Mouse (Mus musculus): ENCODE measurements around the gene Myo9a. TPM values are rescaled to one million over a fixed set of nuclear protein-coding genes. Genes with fewer than 3 reads are reported as not detected.
A peak's percentile ranks its signal among the peaks of the same experiment; 100 is the strongest.
"Not testable (repeated sequence)": the region's sequence is repeated elsewhere in the genome, so short reads cannot be mapped to it uniquely, and the experiment has no call there.

The Myo9a gene
- polyA plus RNA-seq, 1 experiment: 0.37 TPM

DNA sequence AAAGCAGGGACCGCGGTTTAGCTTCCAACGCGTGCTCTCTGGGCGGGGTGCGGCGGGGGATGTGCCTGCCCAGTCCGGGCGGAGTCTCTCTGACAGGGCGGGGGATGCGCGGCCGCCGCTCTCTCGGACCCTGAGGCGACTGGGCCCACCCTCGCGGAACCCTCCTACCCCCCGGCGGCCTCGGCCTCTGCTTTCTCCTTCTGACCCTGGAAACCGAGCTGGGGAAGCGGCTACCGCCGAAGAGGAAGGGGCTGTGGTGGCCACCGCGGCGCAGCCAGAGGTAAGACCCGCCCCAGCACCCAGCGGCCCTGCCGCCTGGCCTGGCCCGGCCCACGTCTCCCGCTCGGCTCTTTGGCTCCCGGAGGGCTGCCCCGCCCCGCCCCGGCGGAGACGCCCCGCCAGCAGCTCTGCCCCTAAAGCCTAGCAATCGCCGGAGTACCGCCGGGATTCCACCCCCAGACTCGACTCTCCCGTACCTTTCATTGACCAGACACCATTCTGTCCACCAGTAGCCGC, 428 bp downstream of the Myo9a start:
- TF ChIP-seq POLR2A (IDR thresholded peaks at IDR 0.05; ENCODE audit: low read depth, low read length): no peak; the same call in 1 of the 2 replicates
- TF ChIP-seq CTCF (IDR thresholded peaks at IDR 0.05; ENCODE audit: extremely low read depth, insufficient read length, insufficient replicate concordance, low read depth, low read length): 0 out of 2 replicates have a peak, but pooled peaks have one; percentile 4
- peak overlapping the region; percentile 92 for H3K4me3 ChIP-seq (ENCODE audit: low read depth, low read length)
- H3K36me3 ChIP-seq (ENCODE audit: control insufficient read depth, insufficient read depth, low read length): no peaks in the 10 kb centered on the region
- H3K27me3 ChIP-seq (ENCODE audit: control insufficient read depth, insufficient read depth, low read length): no peaks in the 10 kb centered on the region
- H3K4me1 ChIP-seq (ENCODE audit: control insufficient read depth, insufficient read depth, insufficient read length, low read length): peaks cover 5% of the 10 kb centered on the region; the same call in 1 of the 2 replicates
- H3K27ac ChIP-seq (ENCODE audit: insufficient read depth, low read depth, low read length): peak overlapping the region; percentile 89
- under 1% methylated on average over 45 of the region's 49 CpGs for WGBS

GRCm38 (mm10) chr9:59751966-59752365, 1.3 kb downstream of the Myo9a start:
- Histone ChIP-seq H3K4me1 (ENCODE audit: control insufficient read depth, insufficient read depth, insufficient read length, low read length) (peaks cover 5% of the 10 kb centered on the region; the same call in 1 of the 2 replicates), H3K4me3 (ENCODE audit: low read depth, low read length) (peak overlapping the region; percentile 92), H3K36me3 (ENCODE audit: control insufficient read depth, insufficient read depth, low read length) (no peaks in the 10 kb centered on the region), H3K27me3 (ENCODE audit: control insufficient read depth, insufficient read depth, low read length) (no peaks in the 10 kb centered on the region), H3K27ac (ENCODE audit: insufficient read depth, low read depth, low read length) (no peak overlapping the region; the same call in 1 of the 2 replicates)
- 1% methylated on average over 2 of the region's 2 CpGs for WGBS
- TF ChIP-seq CTCF (IDR thresholded peaks at IDR 0.05; ENCODE audit: extremely low read depth, insufficient read length, insufficient replicate concordance, low read depth, low read length) (0 out of 2 replicates have a peak, but pooled peaks have one; percentile 0), POLR2A (IDR thresholded peaks at IDR 0.05; ENCODE audit: low read depth, low read length) (no peak)

- Histone ChIP-seq H3K36me3 (ENCODE audit: control insufficient read depth, insufficient read depth, low read length) (no peaks in the 10 kb centered on the region), H3K27ac (ENCODE audit: insufficient read depth, low read depth, low read length) (no peak overlapping the region), H3K4me3 (ENCODE audit: low read depth, low read length) (no peak overlapping the region), H3K4me1 (ENCODE audit: control insufficient read depth, insufficient read depth, insufficient read length, low read length) (0 out of 2 replicates have a peak, but pooled peaks cover 2% of the 10 kb centered on the region), H3K27me3 (ENCODE audit: control insufficient read depth, insufficient read depth, low read length) (no peaks in the 10 kb centered on the region)
- TF ChIP-seq CTCF (IDR thresholded peaks at IDR 0.05; ENCODE audit: extremely low read depth, insufficient read length, insufficient replicate concordance, low read depth, low read length) (no peak), POLR2A (IDR thresholded peaks at IDR 0.05; ENCODE audit: low read depth, low read length) (no peak)
- 68% methylated on average over 2 of the region's 2 CpGs for WGBS
Measured at GRCm38 (mm10) chr9:59755199-59755598, 4.5 kb downstream of the Myo9a start.

DNA sequence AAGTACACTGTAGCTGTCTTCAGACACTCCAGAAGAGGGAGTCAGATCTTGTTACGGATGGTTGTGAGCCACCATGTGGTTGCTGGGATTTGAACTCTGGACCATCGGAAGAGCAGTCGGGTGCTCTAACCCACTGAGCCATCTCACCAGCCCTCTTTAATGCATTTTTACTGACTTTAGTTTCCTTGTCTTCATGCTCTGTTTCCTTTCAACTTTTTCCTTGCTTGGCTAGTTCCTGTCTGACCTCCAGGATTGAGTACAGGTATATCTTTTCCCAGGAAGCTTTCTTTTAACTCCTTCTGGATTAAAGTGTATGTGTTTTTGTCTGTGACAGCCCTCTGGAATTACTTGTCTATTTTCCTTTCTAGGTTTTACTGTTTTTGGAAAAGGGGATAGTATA, 6.3 kb downstream of the Myo9a start:
- not testable (repeated sequence) for H3K36me3 ChIP-seq (ENCODE audit: control insufficient read depth, insufficient read depth, low read length); H3K27ac ChIP-seq (ENCODE audit: insufficient read depth, low read depth, low read length); H3K27me3 ChIP-seq (ENCODE audit: control insufficient read depth, insufficient read depth, low read length); H3K4me3 ChIP-seq (ENCODE audit: low read depth, low read length); H3K4me1 ChIP-seq (ENCODE audit: control insufficient read depth, insufficient read depth, insufficient read length, low read length)
- 92% methylated on average over 3 of the region's 3 CpGs for WGBS

DNA sequence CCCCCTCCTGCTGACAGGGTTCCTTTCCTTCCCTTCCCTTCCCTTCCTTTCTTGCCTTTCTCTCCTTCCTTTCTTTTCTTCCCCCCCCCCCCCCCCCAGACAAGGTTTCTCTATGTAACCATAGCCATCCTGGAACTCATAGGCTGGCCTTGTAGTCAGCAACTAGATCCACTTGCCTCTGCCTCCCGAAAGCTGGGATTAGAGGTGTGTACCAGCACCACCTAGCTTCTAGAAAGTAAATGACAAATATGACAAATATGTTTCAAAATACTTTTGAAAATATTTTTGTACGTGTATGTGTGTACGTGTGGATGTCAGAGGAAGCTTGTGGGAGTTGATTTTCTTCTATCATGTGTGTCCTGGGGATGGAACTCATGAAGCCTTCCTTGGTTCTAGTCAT, 9.8 kb downstream of the Myo9a start:
- WGBS: 51% methylated on average over 3 of the region's 3 CpGs
- H3K27ac ChIP-seq (ENCODE audit: insufficient read depth, low read depth, low read length): no peak overlapping the region
- H3K27me3 ChIP-seq (ENCODE audit: control insufficient read depth, insufficient read depth, low read length): no peaks in the 10 kb centered on the region
- H3K4me1 ChIP-seq (ENCODE audit: control insufficient read depth, insufficient read depth, insufficient read length, low read length): no peaks in the 10 kb centered on the region
- H3K36me3 ChIP-seq (ENCODE audit: control insufficient read depth, insufficient read depth, low read length): no peaks in the 10 kb centered on the region
- TF ChIP-seq CTCF (IDR thresholded peaks at IDR 0.05; ENCODE audit: extremely low read depth, insufficient read length, insufficient replicate concordance, low read depth, low read length) (no peak), POLR2A (IDR thresholded peaks at IDR 0.05; ENCODE audit: low read depth, low read length) (no peak)
- no peak overlapping the region for H3K4me3 ChIP-seq (ENCODE audit: low read depth, low read length)

DNA sequence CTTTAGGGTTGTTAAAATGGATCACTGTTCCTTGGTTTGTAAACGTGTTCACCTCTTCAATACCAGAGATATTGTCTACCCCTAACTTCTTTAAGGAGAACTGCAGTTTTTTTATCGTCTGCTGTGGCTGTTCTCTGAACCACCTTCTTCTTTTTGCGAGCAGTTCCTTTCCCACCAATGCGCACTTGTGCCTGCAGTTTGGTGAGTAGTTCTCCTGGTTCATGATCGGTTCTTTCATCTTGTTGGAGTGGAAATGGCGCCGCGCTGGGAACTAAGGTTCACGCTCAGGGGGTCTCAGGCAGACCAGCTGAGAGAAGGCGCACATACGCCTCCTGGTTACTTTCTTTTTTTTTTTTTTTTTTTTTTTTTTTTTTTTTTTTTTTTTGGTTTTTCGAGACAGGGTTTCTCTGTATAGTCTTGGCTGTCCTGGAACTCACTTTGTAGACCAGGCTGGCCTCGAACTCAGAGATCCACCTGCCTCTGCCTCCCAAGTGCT, 16.3 kb downstream of the Myo9a start:
- not testable (repeated sequence) for H3K27me3 ChIP-seq (ENCODE audit: control insufficient read depth, insufficient read depth, low read length); H3K36me3 ChIP-seq (ENCODE audit: control insufficient read depth, insufficient read depth, low read length); H3K4me1 ChIP-seq (ENCODE audit: control insufficient read depth, insufficient read depth, insufficient read length, low read length); H3K27ac ChIP-seq (ENCODE audit: insufficient read depth, low read depth, low read length); H3K4me3 ChIP-seq (ENCODE audit: low read depth, low read length)
- 92% methylated on average over 12 of the region's 13 CpGs for WGBS

GRCm38 (mm10) chr9:59806046-59806774, 55.5 kb downstream of the Myo9a start:
- not testable (repeated sequence) for H3K36me3 ChIP-seq (ENCODE audit: control insufficient read depth, insufficient read depth, low read length); H3K27ac ChIP-seq (ENCODE audit: insufficient read depth, low read depth, low read length); H3K27me3 ChIP-seq (ENCODE audit: control insufficient read depth, insufficient read depth, low read length); H3K4me1 ChIP-seq (ENCODE audit: control insufficient read depth, insufficient read depth, insufficient read length, low read length); H3K4me3 ChIP-seq (ENCODE audit: low read depth, low read length)
- 89% methylated on average over 3 of the region's 3 CpGs for WGBS

Data from small intestine, adult 2 months (tissue).